Mouse (Mus musculus): Measurements from ENCODE around the gene Dnmt3a.

- TF ChIP-seq CTCF (IDR thresholded peaks at IDR 0.05; ENCODE audit: low read depth) (no peak), EP300 (IDR thresholded peaks at IDR 0.05; ENCODE audit: low read depth) (no peak)
Observed at GRCm38 (mm10) chr12:3877376-3877775, 71.6 kb downstream of the Dnmt3a start.
